Mouse (Mus musculus): ENCODE data around the gene Nat8f2.

The Nat8f2 gene

GRCm38 (mm10) chr6:85823382-85824090 lies 45.4 kb downstream of the Nat8f2 start:
- no peak for DNase-seq (ENCODE audit: low spot score in 2 of 2)

- no peak for DNase-seq (ENCODE audit: low spot score in 2 of 2)
These were observed 46.7 kb downstream of the Nat8f2 start for GRCm38 (mm10) chr6:85822286-85822685.

- DNase-seq (ENCODE audit: low spot score in 2 of 2) = no peak
These were observed 48.1 kb downstream of the Nat8f2 start, which contains the start of the genes Nat8f6 and Nat8f5 for GRCm38 (mm10) chr6:85820837-85821236. Nat8f6 (minus strand) TSS chr6:85820954. Nat8f5 (minus strand) TSS chr6:85820972.

- DNase-seq (ENCODE audit: low spot score in 2 of 2) = no peak
These were observed 50.6 kb downstream of the Nat8f2 start for GRCm38 (mm10) chr6:85818338-85818737.

Data from urinary bladder, adult 18-20 months (tissue).